Mouse (Mus musculus) E14TG2a.4 (cell line): Measurements from ENCODE around the gene Tbc1d9b.

Experiments used
- H3K27me3 ChIP-seq: 2 replicates; pipeline ENCODE4 v1.6.1; 2014; ENCODE audit warnings: low read length, control low read depth; ENCODE audit not compliant: insufficient read depth
- H3K36me3 ChIP-seq: 2 replicates; pipeline ENCODE4 v1.6.1; 2014; ENCODE audit warnings: low read length, control low read depth; ENCODE audit not compliant: insufficient read depth
- H3K4me1 ChIP-seq: replicated peaks from 2 replicates; pipeline ENCODE4 v1.6.1; 2014; ENCODE audit warnings: low read depth, low read length, control low read depth
- H3K4me3 ChIP-seq: replicated peaks from 2 replicates; pipeline ENCODE4 v1.5.1; 2014; ENCODE audit warnings: mild to moderate bottlenecking, low read length
- H3K9me3 ChIP-seq: 2 replicates; pipeline ENCODE4 v1.6.1; 2014; ENCODE audit warnings: low read length, control low read depth
- CTCF ChIP-seq: conservative IDR thresholded peaks from 2 replicates; pipeline ENCODE4 v1.5.1; 2014; ENCODE audit warnings: low read length
- NANOG ChIP-seq: IDR thresholded peaks from 2 replicates; pipeline ENCODE4 v1.6.1; 2014; ENCODE audit warnings: borderline replicate concordance, low read length, mixed read lengths
- POU5F1 ChIP-seq: IDR thresholded peaks from 2 replicates; pipeline ENCODE4 v1.6.1; 2014; ENCODE audit warnings: low read length, borderline replicate concordance

Gene Tbc1d9b

DNA sequence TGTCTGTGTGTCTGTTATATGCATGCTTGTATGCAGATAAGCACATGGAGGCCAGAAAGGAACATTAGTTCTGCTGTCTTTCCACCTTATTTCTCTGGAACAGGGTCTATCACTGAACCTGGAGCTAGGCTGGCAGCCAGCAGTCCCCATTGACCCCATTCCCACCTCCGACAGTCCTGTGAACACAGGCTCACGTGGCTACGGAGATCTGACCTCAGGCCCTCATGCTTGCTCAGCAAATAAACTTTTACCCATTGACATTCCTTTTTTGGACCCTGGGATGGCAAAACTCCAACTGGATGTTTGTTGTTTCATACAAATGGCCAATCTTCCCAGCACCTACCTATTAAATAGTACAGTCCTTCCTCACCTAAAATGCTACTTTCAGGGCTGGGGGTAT lies 45.2 kb downstream of the Tbc1d9b start:
- no peaks in the 10 kb centered on the region for H3K27me3 ChIP-seq
- TF ChIP-seq NANOG: no peak
- TF ChIP-seq POU5F1: no peak
- no peak for TF ChIP-seq CTCF
- no peaks in the 10 kb centered on the region for H3K9me3 ChIP-seq
- H3K4me3 ChIP-seq: no peak overlapping the region
- H3K36me3 ChIP-seq: peaks cover 43% of the 10 kb centered on the region
- peaks cover 40% of the 10 kb centered on the region for H3K4me1 ChIP-seq

GRCm38 (mm10) chr11:50177111-50177510 lies 45.9 kb downstream of the Tbc1d9b start:
- H3K9me3 ChIP-seq: no peaks in the 10 kb centered on the region
- TF ChIP-seq CTCF: no peak
- no peak for TF ChIP-seq POU5F1
- no peak for TF ChIP-seq NANOG

DNA sequence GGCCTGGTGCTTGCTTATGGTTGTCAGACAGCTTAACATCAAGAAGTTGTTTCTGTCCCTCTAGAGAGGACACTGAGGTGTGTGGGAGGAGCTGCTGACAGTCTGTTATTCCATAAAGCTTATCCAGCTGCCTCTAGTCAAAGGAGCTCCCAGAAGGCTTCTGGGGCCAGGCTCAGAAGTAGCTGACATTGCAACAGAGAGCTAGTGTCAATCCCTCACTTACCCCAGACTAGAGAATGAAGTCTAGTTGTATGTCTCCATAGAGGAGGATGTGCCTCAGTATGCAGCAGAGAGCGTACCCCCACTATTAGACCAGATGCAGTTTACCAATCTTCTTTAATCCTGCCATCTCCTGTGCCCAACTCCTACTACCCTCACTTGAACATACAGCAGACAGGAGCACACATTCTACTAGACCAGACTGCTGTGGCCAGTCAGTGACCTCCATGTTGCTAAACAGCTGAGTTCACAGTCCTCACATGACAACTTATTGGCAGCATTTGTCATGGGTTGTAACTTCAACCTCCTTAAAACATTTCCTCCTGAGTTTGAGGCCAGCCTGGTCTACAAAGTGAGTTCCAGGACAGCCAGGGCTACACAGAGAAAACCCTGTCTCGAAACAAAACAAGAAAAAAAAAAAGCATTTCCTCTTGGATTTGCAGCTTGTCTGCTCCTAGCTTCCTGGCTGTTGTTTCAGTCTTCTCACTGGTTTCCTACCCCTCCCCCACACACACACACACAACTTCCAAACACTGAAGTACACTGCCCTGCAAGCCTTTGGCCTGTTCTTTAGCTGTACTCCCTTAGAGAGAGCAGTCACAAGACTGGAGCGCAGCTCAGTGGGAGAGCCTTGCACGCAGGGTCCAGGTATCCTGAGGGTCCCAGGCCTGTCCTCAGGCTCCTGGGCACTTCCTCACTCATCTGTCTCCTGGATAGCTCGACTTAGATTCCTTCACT lies 47.6 kb downstream of the Tbc1d9b start:
- peaks cover 45% of the 10 kb centered on the region for H3K4me1 ChIP-seq
- no peaks in the 10 kb centered on the region for H3K27me3 ChIP-seq
- no peak overlapping the region for H3K4me3 ChIP-seq
- H3K9me3 ChIP-seq: no peaks in the 10 kb centered on the region
- peaks cover 58% of the 10 kb centered on the region for H3K36me3 ChIP-seq
- no peak for TF ChIP-seq POU5F1
- no peak for TF ChIP-seq CTCF
- TF ChIP-seq NANOG: no peak

More at GRCm38 (mm10) chr11:50177111-50177510, 45.9 kb downstream of the Tbc1d9b start:
- no peak overlapping the region for H3K4me3 ChIP-seq
- peaks cover 44% of the 10 kb centered on the region for H3K36me3 ChIP-seq
- no peaks in the 10 kb centered on the region for H3K27me3 ChIP-seq
- H3K4me1 ChIP-seq: peaks cover 36% of the 10 kb centered on the region

GRCm38 (mm10) chr11:50180478-50181231 lies 49.5 kb downstream of the Tbc1d9b start:
- Histone ChIP-seq H3K4me1 (peaks cover 39% of the 10 kb centered on the region), H3K4me3 (no peak overlapping the region), H3K9me3 (no peaks in the 10 kb centered on the region), H3K36me3 (peaks cover 62% of the 10 kb centered on the region), H3K27me3 (no peaks in the 10 kb centered on the region)
- TF ChIP-seq CTCF (no peak), NANOG (no peak), POU5F1 (no peak)

DNA sequence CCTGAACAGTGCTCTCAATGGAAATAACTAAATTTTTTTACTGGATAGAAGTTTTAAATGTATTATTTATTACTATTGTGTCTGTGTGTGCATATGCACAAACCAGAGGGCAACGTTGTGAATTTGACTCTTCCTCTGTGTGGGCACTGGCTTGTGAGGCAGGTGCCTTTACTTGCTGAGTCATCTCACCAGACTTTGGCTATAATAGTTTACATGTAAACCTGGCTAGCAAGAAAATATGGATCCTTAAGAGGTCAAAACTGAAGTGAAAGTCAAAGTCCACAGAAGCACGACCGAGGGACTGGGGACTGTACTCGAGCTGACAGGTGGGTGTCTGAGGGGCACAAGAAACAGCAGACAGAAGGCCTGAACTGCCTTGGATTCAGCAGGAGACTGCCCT lies 51.5 kb downstream of the Tbc1d9b start:
- peaks cover 57% of the 10 kb centered on the region for H3K36me3 ChIP-seq
- TF ChIP-seq CTCF (no peak), POU5F1 (no peak), NANOG (no peak)

GRCm38 (mm10) chr11:50184788-50185187 lies 53.6 kb downstream of the Tbc1d9b start:
- Histone ChIP-seq H3K27me3 (no peaks in the 10 kb centered on the region), H3K9me3 (no peaks in the 10 kb centered on the region), H3K4me3 (no peak overlapping the region), H3K4me1 (peaks cover 27% of the 10 kb centered on the region), H3K36me3 (peaks cover 38% of the 10 kb centered on the region)
- TF ChIP-seq POU5F1: no peak

More for the DNA sequence above, 51.5 kb downstream of the Tbc1d9b start:
- H3K4me3 ChIP-seq: no peak overlapping the region
- no peaks in the 10 kb centered on the region for H3K27me3 ChIP-seq
- H3K4me1 ChIP-seq: peaks cover 23% of the 10 kb centered on the region
- no peaks in the 10 kb centered on the region for H3K9me3 ChIP-seq

- peaks cover 24% of the 10 kb centered on the region; the same call in 1 of the 2 replicates for H3K36me3 ChIP-seq
- H3K9me3 ChIP-seq: no peaks in the 10 kb centered on the region
- H3K4me3 ChIP-seq: no peak overlapping the region
- peaks cover 18% of the 10 kb centered on the region for H3K4me1 ChIP-seq
- TF ChIP-seq POU5F1 (no peak), CTCF (no peak), NANOG (no peak)
- no peaks in the 10 kb centered on the region for H3K27me3 ChIP-seq
Observed at GRCm38 (mm10) chr11:50188682-50189081, 57.5 kb downstream of the Tbc1d9b start.

- H3K27me3 ChIP-seq: no peaks in the 10 kb centered on the region
- peaks cover 30% of the 10 kb centered on the region; the same call in 1 of the 2 replicates for H3K36me3 ChIP-seq
- H3K4me3 ChIP-seq: no peak overlapping the region
- peaks cover 35% of the 10 kb centered on the region for H3K4me1 ChIP-seq
- H3K9me3 ChIP-seq: no peaks in the 10 kb centered on the region
- TF ChIP-seq CTCF: no peak
- TF ChIP-seq NANOG: no peak
- TF ChIP-seq POU5F1: no peak
Observed at GRCm38 (mm10) chr11:50190362-50190761, 59.2 kb downstream of the Tbc1d9b start.
